Mouse (Mus musculus) heart, postnatal 0 days (tissue): ENCODE measurements at regions not wholly inside any gene's neighbourhood (a gene's known extent, or its start where the extent isn't known, plus 50 kb on each side); places are given as distances from the start of the nearest gene placed in this dataset.

Source experiments
- ATAC-seq: fragments of 200-750 bp; cut with Nextera tagmentation; 2 replicates; pipeline ENCODE4 v1.8.0; 2017; ENCODE audit warnings: low read depth, moderate number of reproducible peaks, moderate library complexity; ENCODE audit not compliant: insufficient read depth
- DNase-seq: peaks from one replicate; pipeline ENCODE4 v3.0.0-alpha.2; 2016; ENCODE audit warnings: low spot score
- H3K27ac ChIP-seq: fragments of 300-500 bp; sonication (generic); 2 replicates; pipeline ENCODE4 v1.5.1; 2014; ENCODE audit warnings: low read depth, mild to moderate bottlenecking
- H3K27me3 ChIP-seq: fragments of 300-500 bp; sonication (generic); 2 replicates; pipeline ENCODE4 v1.6.1; 2014; ENCODE audit warnings: low read length, mixed read lengths; ENCODE audit not compliant: control insufficient read depth, insufficient read depth
- H3K36me3 ChIP-seq: fragments of 300-500 bp; sonication (generic); replicated peaks from 2 replicates; pipeline ENCODE4 v1.6.1; 2014; ENCODE audit warnings: low read length, mixed read lengths; ENCODE audit not compliant: control insufficient read depth, insufficient read depth
- H3K4me1 ChIP-seq: fragments of 300-500 bp; sonication (generic); 2 replicates; pipeline ENCODE4 v1.6.1; 2014; ENCODE audit warnings: antibody characterized with exemption; ENCODE audit not compliant: control insufficient read depth, insufficient read depth
- H3K4me2 ChIP-seq: fragments of 300-500 bp; sonication (generic); 2 replicates; pipeline ENCODE4 v1.6.1; 2014; ENCODE audit warnings: low read depth, mild to moderate bottlenecking, low read length, moderate library complexity
- H3K4me3 ChIP-seq: fragments of 300-500 bp; sonication (generic); 2 replicates; pipeline ENCODE4 v1.5.1; 2014; ENCODE audit warnings: low read depth, low read length
- H3K9ac ChIP-seq: fragments of 300-500 bp; sonication (generic); replicated peaks from 2 replicates; pipeline ENCODE4 v1.6.1; 2014; ENCODE audit warnings: low read depth, low read length, mixed read lengths
- H3K9me3 ChIP-seq: fragments of 300-500 bp; sonication (generic); replicated peaks from 2 replicates; pipeline ENCODE4 v1.6.1; 2016; ENCODE audit warnings: low read length; ENCODE audit not compliant: control insufficient read depth
- CTCF ChIP-seq: IDR thresholded peaks from 2 replicates; pipeline ENCODE4 v1.5.1; 2016; ENCODE audit warnings: antibody characterized with exemption, control low read depth, low read depth
- EP300 ChIP-seq: IDR thresholded peaks from 2 replicates; pipeline ENCODE4 v1.6.1; 2016; ENCODE audit warnings: antibody characterized with exemption, low read depth
- WGBS: fragments of 180-500 bp; shearing (Covaris S2); extraction: QIAGEN DNeasy Blood & Tissue Kit; methylation state at CpG from one replicate; pipeline ENCODE4 v1.1.7; 2014; 5-methylcytosine and 5-hydroxymethylcytosine counted together

- 86% methylated on average over 7 of the region's 7 CpGs for WGBS
- Histone ChIP-seq H3K9me3 (no peaks in the 10 kb centered on the region), H3K4me3 (no peak overlapping the region), H3K27ac (no peak overlapping the region), H3K27me3 (no peaks in the 10 kb centered on the region), H3K36me3 (no peaks in the 10 kb centered on the region), H3K4me2 (no peak overlapping the region), H3K9ac (no peak overlapping the region), H3K4me1 (no peaks in the 10 kb centered on the region)
- TF ChIP-seq CTCF (no peak), EP300 (no peak)
- no peak for ATAC-seq
- no peak for DNase-seq
Measured at GRCm38 (mm10) chr14:61796671-61797070, 189.4 kb downstream of the Kcnrg start.

GRCm38 (mm10) chr14:61803421-61803925, 196.2 kb downstream of the Kcnrg start:
- WGBS = 38% methylated on average over 1 of the region's 1 CpGs
- Histone ChIP-seq H3K27me3 (no peaks in the 10 kb centered on the region), H3K27ac (no peak overlapping the region), H3K9ac (no peak overlapping the region), H3K4me3 (no peak overlapping the region), H3K36me3 (no peaks in the 10 kb centered on the region), H3K4me1 (no peaks in the 10 kb centered on the region), H3K4me2 (no peak overlapping the region), H3K9me3 (no peaks in the 10 kb centered on the region)
- ATAC-seq (no peak), DNase-seq (no peak)
- TF ChIP-seq CTCF (no peak), EP300 (no peak)

DNA sequence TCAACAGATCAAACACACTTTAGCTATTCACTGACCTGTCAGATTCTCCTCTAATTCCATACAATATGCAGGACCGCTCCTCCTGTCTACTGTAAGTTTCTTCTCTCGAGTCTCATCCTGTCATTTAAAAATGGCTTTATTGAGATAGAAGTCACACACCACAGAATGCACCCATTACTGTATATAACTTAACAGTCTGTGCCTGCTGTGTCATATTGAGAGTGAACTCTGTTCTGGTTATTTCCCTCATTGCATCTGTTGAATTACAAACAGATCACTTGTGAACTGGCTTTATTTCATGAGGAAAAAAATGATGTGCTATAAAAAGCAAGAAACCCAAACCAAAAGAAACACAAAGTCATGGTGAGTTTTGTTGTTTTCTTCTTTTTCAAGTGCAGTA, 198.2 kb downstream of the Kcnrg start:
- WGBS = 74% methylated on average over 2 of the region's 2 CpGs

DNA sequence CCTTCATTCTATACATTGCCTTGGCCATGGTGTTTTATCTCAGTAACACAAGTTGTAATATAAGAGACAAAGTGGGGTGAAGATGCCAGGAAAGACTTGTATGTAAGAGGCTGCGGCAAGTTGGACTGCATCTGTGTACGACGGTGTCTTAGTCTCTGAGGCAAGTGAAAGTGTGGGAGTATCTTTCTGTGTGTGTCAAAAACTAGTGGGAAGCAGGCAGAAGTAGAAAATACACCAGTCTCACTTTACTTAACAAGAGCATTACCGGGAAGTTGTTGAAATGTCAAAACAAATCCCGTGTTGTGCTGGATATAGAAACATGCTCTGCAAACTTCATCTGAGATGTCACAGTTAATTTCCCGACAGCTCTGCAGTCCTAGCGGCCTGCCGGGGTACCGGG, 200.9 kb downstream of the Kcnrg start:
- no peak for DNase-seq
- TF ChIP-seq EP300 (no peak), CTCF (no peak)
- no peak overlapping the region for H3K9ac ChIP-seq
- peaks cover 12% of the 10 kb centered on the region for H3K4me1 ChIP-seq
- no peaks in the 10 kb centered on the region for H3K27me3 ChIP-seq
- H3K36me3 ChIP-seq = no peaks in the 10 kb centered on the region
- H3K4me3 ChIP-seq = no peak overlapping the region
- no peaks in the 10 kb centered on the region for H3K9me3 ChIP-seq
- H3K4me2 ChIP-seq = no peak overlapping the region
- WGBS = 46% methylated on average over 9 of the region's 9 CpGs
- no peak overlapping the region for H3K27ac ChIP-seq
- no peak for ATAC-seq

More for the DNA sequence above, 198.2 kb downstream of the Kcnrg start:
- Histone ChIP-seq H3K4me2 (no peak overlapping the region), H3K4me1 (peaks cover 12% of the 10 kb centered on the region), H3K9me3 (no peaks in the 10 kb centered on the region), H3K9ac (no peak overlapping the region), H3K36me3 (no peaks in the 10 kb centered on the region), H3K4me3 (no peak overlapping the region), H3K27ac (no peak overlapping the region), H3K27me3 (no peaks in the 10 kb centered on the region)
- DNase-seq (no peak), ATAC-seq (no peak)
- TF ChIP-seq EP300 (no peak), CTCF (no peak)

DNA sequence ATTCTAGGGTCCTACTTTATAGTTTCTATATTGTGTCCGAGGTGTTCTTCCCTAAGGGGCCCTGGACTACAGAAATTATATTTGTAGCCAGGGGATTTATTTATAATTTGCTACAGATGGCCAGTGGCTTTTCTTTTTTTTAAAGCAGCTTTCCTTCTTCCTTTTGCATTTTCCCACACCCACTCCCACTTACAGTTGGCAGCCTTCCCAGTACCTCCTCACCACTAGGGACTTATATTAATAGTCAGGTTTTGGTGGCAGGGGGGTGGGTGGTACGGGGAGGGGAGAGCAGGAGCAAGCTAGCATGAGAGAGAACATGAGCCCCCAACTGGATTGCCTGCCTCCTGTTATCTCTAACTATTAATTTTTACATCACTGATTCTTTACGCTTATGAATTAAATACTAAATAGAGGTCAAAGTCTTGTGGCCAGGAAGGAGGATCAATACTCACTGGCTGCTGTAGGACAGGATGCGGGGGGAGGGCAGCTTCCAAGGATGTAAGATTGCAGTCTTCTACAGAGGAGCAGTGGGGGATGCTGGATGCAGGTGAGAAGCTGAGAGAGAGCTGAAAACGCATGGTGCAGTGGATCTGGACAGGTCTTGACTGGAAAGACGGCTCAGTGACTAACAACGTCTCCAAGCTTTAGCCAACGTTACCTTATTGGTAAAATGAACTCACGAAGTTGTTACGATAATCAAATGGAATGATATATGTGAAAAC, 202.6 kb downstream of the Kcnrg start:
- Histone ChIP-seq H3K36me3 (no peaks in the 10 kb centered on the region), H3K9ac (no peak overlapping the region), H3K4me1 (peaks cover 12% of the 10 kb centered on the region), H3K4me2 (no peak overlapping the region), H3K9me3 (no peaks in the 10 kb centered on the region), H3K27ac (no peak overlapping the region), H3K4me3 (no peak overlapping the region), H3K27me3 (no peaks in the 10 kb centered on the region)
- 62% methylated on average over 10 of the region's 10 CpGs for WGBS
- TF ChIP-seq EP300 (no peak), CTCF (no peak)
- ATAC-seq (no peak), DNase-seq (no peak)

DNA sequence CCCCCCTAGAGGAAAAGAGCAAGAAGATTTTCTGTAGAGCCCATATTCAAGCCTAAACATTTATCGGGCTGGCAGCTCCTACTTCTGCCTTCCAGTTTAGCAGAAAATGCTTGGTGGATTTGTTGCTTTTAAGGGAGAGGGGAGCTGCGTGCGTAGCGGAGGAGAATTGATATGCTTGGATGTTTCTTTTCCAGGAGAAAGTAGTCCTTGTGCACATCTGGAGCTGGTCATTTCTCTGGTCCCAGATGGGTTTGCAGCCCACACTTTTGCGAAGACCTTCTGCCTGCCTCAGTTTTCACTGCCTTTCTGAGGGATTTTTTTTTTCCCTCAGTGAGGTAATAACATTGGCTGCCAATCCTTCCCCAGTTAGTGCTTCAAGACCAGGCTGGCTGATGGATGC, 203.6 kb downstream of the Kcnrg start:
- TF ChIP-seq CTCF (no peak), EP300 (no peak)
- peaks cover 12% of the 10 kb centered on the region for H3K4me1 ChIP-seq
- DNase-seq (no peak), ATAC-seq (no peak)
- WGBS = 63% methylated on average over 5 of the region's 5 CpGs
- H3K27me3 ChIP-seq = no peaks in the 10 kb centered on the region
- no peaks in the 10 kb centered on the region for H3K9me3 ChIP-seq
- no peak overlapping the region for H3K9ac ChIP-seq
- H3K36me3 ChIP-seq = no peaks in the 10 kb centered on the region
- H3K4me2 ChIP-seq = no peak overlapping the region
- no peak overlapping the region for H3K27ac ChIP-seq
- no peak overlapping the region for H3K4me3 ChIP-seq
